Mouse (Mus musculus) cerebellum, adult 18-20 months (tissue): ENCODE measurements around the gene Ttll12.
A peak's percentile ranks its signal among the peaks of the same experiment; 100 is the strongest.

Experiments used
- DNase-seq, 2 experiments: peaks; one replicate each; pipeline ENCODE4 v3.0.0; 2021

Gene Ttll12

DNA sequence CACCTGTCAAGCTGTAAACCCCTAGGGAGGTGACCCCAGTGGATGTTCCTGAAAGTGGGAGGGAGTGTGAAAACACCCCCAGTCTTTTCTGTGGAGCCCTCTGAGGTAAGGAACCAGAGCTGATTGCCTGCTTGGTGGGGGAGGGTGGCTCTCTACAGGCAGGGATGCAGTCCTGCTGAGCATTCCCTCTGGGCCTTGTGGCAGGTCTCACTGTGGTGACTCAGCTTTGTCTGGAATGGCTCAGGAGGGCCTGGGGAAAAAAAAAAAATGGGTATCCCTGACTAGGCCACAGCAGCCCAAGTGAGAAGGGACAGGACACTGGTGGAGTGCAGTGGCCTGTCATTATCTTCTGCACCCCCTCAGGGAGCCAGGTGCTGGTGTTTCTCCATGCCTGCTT, 1.8 kb downstream of the Ttll12 start:
- no peak for DNase-seq

DNA sequence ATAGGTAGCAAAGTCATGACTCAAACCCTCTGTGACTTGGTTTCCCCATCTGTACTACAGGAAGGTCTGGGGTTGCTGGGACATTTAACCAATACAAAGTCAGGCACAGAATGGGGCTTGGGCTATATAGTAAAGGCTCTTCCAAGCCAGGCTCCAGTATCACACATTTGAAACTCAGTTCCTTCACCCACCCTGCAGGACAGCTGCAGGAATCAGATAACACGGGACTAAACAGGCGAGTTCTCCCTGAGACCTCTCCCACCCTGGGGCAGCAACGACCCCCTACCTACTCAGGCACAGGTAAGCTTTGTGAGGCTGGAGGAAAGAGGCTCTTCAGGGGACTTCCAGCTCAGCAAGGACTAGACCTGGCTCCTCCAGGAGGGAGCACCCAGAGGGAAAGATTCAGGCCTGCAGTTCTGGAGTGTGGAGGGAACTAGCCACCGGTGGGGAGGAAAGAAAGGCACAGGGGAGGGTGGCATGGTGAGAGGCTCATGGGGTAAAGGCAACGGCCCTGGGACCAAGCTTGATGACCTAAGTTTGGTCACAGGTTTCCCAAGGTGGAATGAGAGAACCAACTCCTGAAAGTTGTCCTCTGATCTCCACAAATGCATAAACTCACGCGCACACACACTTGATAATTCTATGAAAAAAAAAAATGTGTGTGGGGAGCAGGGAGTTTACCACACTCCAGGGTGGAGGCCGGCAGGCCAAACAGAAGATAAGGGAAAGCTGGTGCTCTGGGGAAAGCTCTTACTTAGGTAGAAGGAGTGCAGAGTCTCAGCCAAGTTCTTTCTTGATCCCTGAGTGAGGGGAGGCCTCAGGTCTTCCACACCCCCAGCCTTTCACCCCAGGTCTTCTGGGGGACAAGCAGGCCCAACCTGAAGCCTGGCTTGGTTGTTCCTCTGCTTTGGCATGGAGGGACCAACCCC, 2.4 kb downstream of the Ttll12 start:
- no peak for DNase-seq

DNA sequence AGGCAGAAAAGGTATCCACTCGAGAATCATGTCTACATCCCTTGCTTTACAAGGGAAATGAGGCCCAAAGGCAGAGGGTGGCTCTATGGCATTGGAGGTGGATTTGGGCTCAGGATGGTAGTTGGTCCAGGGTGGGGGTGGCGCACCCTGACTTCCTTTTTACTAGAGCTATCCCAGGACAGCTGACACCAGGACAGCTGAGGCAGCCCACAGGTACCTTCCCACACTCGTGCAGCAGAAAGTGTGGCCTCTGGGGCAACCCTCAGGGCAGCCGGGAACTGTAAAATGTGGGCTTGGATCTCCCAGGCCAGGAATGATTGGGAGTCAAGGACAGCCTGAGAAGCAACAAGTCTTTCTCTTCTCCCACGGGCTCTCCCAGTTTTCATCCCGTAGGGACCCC, 3.2 kb downstream of the Ttll12 start:
- no peak for DNase-seq

DNA sequence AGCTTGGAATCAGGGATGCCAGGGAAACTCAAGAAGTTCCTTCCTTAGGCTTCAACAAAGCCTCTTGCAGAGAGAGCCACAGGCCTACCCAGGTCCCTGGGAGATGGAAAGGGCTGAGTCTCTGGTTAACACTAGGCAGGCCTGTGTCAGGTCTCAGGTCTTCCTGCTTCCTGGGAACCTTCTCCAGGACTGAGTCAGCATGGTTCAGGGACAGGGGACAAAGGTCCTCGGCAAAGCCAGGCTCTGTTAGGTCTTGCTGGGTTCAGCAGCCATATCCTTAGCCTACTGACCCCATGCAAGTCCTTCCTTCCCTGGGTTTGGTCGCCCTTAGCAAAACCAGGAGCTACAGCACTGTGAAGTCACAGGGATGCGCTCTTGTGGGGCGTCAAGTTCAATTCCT, 4.1 kb downstream of the Ttll12 start:
- DNase-seq, result no peak

DNA sequence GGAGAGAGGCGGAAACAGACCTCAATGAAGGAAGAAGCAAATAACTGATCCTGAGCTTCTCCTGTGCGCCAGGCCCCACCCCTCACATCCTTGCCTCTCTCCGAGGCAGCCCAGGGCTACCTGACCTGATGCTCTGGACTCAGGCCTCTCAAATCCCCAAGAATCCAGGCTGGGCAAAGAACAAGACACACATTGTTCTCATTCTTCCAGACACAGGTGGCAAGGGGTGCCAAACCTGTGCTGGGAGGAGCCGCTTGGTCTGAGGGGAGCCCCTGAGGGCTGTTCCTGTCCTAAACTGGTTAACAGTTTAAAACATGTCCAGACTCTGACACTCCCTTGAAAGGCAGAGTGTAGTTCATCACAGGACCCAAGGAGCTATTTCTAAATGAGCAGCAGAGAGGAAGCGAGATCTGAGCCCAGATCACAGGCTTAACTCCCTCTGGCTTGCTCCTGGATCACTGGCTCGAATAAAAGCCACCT, 10.2 kb downstream of the Ttll12 start:
- DNase-seq, result no peak

DNA sequence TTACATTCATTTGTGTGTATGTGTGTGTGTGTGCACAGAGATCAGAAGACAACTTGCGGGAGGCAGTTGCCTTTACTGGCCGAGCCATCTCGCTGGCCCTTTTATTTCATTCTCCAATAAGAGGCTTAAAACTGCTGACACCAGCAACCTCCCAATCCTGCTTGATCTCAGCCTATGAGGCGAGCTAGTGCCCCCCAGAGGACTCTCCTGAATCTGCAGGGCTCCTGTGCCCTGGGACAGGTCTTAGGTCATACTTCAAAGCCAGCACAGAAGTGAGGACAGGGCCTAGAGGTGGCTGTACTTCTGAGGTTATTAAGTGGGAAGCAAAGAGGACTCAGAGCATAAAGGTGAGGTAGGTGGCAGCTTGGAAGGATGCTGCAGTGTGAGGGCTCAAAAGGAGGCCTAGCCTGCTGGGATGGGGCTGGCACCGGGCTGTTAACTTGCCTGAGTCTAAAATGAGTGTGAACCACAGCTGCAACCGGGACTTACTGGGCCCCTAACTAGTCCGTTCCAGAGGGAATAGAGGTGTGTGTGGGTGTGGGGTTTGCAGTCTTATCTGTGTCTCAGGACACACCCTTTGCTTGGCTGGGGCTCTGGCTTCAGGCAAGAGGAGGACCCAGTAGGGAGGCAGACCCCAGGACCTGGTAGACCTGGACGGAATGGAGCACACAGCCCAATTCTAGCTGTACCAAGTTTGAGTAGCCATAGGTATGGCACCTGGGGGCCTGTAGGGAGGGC, 11.4 kb downstream of the Ttll12 start:
- peak in 1 of 2 experiments; percentile 32 for DNase-seq

DNA sequence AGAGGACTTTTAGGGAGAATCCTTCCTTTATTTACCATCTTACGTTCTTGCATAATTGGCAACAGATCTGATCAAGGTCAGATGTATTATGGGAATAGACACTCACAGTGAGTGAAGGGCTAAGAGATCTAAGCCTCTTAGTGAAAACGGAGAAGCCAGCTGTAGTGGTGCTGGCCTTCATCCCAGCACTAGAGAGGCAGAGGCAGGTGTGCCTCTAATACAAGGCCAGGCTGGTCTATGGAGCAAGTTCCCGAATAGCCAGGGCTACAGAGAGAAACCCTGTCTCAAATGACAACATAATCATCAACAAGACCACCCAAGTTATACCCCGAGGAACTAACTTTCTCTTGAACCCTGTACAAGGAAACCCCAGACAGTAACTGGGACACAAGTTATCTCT, 12.0 kb downstream of the Ttll12 start:
- DNase-seq, result no peak

DNA sequence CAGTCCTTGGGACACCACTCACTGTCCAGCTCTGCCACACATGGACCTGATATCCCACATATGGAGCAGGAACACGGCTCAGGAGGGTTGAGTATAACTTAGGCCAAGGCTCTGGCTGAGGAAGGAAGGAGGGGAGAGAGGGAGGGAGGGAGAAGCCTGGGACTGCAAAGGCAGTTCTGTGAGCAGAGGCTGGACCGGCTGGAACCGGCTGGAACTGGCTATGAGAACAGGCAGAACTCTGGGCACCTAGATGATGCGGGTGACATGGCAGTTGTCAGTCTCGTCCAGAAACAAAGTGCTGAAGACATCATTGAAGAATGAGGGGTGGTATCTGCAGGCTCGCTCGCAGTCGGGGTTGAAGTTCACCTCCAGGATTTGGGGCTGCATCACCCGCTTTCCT, 18.3 kb downstream of the Ttll12 start:
- DNase-seq, result no peak

DNA sequence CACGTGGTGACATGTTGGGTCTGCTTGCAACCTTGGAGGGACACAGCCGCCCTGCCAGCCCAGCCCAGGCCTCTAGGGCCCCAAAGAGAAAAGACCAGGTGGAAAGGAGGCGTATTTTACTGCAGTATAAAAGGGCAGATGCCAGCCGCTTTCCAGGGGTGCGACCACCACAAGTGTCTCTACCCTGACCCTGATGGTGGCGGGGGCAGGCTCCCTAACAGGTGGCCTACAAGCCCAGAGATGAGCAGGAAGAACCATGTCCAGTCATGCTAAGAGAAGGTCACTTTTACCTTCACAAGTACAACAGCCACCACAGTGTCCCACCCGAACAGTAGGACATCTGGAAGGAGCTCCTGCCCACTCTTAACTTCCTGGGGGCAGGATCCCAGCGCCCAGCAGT, 19.4 kb downstream of the Ttll12 start:
- DNase-seq, result no peak

DNA sequence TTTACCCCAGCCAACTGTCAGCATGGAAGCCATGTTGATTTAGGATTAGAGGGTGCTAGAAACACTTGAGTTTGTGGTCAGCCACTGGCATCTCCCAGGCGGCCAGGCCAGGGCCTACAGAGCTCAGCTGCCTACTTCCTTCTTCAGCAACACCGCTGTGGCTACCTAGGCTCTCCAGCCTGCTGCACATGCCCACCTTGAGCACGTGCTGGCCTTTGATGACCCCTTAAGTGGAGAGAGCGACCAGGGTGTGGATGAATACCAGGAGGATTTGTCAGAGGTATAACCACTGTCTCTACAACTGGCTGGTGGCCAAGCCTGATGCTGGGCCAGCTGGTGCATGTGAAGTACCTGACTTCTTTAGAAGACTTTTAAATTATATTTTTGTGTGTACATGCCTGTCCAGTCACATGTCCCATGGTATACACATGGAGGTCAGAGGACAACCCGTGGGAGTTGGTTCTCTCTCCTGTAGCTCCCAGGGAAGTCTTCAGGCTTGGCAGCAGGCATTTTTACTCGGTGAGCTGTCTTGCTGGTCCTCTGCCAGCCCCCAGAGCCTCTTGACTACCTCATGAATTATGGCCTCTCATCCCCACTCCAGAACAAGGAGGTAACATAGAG, 20.1 kb downstream of the Ttll12 start:
- DNase-seq, result no peak

DNA sequence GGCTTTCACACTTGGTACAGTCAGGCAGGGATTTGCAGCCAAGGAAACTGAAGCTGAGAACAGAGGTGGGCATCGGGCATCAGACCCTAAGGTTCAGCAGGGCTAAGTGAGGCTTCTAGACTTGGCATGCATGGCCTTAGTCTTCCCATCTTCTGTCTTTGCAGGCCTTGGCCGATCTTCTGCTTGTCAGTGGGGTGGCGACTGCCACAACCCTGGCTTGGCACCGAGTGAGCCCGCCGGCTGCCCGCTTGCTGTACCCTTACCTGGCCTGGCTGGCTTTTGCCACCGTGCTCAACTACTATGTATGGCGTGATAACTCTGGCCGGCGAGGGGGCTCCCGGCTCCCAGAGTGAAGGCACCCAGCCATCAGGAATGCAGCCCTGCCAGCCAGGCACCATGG, 21.4 kb downstream of the Ttll12 start:
- DNase-seq, result peak; percentile 41 to 53

DNA sequence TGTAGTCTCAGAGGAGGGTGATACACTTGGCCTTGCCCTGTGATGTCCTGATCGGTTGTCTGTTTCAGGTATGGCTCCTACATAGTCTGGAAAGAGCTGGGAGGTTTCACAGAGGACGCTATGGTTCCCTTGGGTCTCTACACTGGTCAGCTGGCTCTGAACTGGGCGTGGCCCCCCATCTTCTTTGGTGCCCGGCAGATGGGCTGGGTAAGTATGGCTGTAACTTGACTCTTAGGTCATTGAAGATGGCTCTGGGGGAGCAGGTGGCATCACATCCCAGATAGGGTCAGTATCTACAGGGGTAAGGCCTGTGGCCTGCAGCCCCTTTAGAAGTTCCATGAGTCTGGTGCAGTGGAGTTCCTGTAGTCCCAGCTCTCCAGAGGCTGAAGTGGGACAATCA, 22.8 kb downstream of the Ttll12 start:
- no peak for DNase-seq

DNA sequence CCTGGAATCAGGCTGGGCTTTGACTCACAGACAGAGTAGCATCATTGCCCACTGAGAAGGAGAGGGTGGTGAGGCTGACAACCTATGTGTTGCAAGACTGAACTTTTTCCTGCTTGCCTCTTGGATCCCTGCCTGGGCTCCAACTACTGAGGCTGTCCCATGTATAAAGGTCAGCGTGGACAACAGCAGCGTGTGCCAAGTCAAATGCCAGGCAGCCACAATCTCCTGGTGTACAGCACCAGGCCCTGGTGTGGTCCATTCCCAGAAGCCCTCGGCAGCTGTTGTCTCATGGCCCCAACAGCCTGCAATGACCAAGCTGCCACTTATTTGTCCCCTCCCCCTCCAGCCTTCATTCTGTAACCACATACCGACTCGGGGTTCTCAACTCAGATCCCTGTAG, 23.3 kb downstream of the Ttll12 start:
- no peak for DNase-seq

DNA sequence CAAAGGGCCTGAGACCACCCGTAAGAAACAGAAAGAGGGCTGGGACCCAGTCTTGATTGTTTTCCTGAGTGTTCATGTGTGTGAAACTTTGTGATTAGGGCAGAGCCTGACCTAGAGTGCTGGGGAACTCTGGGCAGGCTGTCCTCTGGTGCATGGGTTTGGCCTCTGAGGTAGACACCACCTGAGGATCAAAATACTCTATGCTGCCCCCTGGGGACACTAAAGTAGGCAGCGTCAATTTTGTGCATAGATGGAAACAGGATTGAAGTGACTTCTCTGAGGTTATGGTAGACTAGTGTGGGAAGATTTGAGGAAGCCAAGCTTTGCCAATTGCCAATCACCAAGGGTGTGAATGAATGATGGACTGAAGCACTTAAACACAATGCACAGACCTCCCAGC, 24.3 kb downstream of the Ttll12 start:
- DNase-seq, result no peak

DNA sequence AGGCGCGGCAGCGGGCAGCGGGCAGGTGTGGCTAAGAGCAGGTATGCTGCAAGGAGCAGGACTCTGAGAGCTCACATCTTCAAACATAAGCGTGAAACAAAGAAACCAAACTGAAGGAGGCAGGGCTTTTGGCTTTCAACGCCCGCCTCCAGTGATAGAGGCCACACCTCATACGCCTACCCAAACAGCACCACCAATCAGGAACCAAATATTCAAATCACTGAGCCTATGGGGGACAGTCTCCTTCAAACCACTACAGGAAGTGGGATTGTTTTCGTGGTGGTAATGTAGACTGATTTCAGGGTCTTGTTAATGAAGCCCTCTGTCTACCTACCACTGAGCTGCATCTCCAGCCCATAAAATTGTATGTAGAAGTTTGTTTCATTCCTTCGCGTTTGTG, 25.3 kb downstream of the Ttll12 start:
- DNase-seq, result no peak

DNA sequence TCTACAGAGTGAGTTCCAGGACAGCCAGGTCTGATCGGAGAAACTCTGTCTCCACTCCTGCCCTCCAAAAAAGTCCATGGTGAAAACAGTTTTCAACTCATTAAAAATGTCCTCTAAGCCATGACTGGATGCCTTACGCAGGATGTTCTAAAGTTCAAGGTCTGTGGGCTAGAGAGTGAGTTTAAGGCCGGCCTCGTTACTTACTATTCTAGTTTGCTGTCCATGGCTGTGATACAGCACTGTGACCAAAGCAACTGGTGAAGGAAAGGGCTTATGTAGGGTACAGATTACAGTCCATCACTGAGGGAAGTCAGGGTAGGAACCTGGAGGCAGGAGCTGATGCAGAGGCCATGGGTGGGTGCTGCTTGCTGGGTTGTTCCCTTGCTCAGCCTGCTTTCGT, 26.4 kb downstream of the Ttll12 start:
- no peak for DNase-seq

DNA sequence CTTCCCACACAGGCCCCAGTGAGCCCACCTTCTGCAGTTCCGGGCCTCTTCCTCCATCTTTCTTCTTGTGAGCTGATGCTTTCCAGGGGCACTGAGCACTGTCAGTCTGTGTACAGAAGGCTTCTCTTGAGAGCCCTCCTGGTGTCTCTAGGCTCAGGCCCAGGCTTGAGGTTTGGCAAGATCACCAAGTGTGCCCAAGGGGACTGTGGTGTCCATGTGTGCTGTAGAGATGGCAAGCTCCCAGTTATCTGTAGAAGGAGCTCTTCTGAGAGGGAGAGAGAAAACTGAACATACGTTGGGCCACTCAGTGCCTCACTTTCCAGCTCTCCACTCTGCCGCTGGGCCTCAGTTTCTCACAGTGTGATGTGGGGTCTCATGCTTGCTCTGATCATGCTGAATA, 27.2 kb downstream of the Ttll12 start:
- DNase-seq, result no peak

DNA sequence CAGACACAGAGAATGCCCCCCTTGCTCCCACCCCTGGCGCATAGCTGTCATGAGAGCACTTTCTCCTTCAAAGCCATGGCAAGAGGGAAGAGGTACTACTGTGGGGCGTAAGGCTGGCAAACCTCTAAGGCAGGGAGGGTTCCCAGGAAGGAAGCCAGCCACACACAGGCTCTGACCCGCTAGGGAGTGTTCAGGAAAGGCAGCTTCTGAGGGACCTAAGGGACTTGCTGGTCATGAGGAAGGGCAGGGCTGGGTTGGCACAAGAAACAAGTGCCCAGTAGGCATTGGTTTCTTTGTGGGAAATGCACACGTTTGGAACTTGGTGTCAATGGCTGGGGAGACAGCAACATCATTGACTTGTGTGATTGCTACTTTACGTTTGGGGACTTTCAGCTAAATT, 29.0 kb downstream of the Ttll12 start:
- DNase-seq, result no peak

DNA sequence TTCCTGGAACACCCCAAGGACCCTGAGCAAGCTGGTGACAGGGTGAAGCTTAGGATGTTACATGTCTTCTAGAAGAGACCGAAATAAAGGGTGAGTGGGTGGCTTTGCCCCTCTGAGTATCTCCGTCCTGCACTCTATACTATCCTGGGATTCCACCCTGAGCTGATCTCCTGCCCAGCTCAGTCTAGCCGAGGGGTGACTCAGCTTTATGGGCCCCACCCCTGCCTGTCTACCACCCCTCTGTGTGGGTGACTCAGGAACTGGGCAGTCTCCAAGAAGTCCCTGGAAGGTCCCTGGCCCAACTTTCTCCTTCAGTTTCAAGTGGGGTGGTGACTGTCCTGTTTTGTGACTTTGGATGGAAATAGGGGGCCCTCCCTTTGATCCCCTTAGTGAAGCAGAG, 29.5 kb downstream of the Ttll12 start:
- DNase-seq, result no peak

DNA sequence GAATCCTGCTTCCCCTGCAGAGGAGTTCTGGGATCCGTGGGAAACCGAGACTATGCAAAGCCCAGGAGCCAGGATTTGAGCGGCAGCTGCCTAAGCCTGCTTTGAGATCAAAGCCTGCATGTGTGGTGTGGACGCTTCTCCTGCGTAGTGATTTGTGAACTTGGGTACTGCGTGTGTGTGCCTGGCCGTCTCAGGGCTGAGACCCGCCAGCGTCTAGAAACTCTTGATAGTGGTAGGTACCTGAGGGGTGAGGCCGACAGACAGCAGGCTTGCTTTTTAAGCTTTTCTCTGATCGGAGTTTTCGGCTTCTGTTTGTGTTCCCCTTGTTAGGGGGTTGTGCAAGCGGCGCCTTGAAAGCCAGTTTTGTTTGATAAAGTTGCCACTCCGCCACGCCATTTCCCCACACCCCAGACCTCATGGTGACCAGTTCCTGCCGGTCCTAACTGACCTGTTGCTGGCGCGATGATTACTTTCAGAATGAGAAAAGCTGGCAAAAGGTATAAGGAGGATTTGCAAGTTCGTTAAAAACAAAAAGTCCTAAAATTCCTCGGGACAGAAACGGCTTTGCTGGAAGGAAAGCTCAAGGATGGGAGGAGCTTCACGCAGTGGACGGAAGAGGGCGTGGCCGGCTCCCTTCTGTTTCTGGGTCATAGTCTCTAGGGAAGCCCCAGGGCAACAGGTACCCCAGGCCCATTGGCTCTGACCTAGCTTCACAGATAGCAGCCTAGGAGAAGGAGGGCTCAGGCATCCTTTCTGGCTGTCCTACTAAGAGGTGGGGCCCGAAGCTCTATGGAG, 30.9 kb downstream of the Ttll12 start:
- DNase-seq, result no peak

DNA sequence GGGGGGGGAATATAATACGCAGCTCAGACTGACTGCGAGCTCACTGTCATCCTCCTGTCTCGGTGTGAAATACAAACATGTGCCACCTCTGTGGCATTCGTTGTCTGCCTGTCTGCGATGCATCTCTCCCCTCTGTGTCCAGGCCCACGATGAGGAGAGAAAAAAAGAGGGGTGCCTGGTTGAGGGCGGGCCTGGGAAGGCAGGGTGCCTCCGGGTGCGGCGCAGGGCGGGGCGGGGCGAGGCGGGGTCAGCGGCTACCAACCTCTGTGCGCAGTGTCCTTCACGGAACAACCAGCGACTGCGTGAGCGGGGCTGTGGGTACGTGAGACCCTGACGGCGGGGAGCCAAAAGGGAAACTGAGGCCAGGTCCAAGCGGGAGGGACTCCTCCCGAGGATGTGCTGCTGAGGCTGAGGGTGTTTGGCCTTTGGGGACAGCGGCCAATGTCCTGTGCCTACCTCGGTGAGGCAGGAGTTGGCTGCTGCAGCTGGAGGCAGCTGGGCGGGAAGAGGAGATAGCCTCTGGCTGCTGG, 31.6 kb downstream of the Ttll12 start, which contains the start of the genes Tspo and Mcat:
Gene Tspo, plus strand, starts transcription at position 266 of the 530 bp plus-strand sequence.
Gene Mcat, minus strand, starts transcription at position 461 of the 530 bp plus-strand sequence.
- no peak for DNase-seq

DNA sequence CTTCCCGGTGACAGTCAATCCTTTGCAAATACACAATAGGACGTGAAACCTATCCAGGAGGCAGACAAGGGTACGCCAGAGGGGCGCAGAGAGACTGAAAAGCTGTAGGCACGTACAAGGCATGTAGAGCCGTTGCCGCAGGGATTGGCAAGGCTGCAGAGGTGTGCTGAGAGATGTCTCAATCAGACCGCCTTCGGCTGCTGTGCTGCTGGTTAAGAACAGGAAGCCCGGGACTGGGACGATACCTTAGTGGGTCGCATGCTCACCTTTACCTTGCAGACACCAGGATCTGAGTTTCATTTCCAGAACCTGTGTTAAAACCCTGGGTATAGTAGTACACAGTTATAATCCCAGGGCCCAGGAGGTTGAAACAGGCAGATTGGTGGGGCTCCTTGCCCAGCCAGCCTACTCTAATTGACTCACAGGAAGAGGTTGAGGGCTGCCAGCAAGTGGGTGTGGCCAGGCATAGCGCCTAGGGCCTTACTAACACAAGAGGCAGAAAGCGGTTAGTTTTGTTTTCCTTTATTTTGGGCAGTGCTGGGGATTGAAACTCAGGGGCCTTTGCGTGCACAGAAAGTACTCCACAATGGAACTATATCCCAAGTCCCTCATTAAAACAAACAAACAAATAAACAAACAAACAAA, 32.2 kb downstream of the Ttll12 start:
- DNase-seq, result no peak
